Mouse (Mus musculus): ENCODE results near the gene Rasal2. TPM values are rescaled to one million over a fixed set of nuclear protein-coding genes. Genes with fewer than 3 reads are reported as not detected.

Rasal2 gene
- polyA plus RNA-seq, 1 experiment from 2014 or later, result 15.3 TPM

DNA sequence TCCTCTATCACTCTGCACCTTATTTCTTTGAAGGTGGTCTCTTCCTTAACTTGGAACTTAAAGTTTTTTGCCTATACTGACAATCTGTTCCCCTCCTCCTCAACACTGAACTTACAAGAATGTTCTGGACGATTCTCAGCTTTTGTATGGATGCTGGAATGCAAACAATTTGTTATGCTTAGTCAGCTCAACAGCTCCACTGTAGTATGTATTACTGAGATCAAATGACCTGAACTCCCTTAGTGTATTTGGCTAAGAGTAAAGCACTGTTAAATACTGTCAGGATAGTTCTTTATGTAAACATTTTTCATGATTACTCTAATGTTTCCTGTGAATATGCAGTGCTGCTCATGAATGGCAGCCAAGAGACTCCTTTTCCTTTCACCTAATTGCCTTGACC, 203.6 kb downstream of the Rasal2 start:
- Histone ChIP-seq H3K36me3 (ENCODE audit: insufficient read depth, low read length) (no peaks in the 10 kb centered on the region), H3K27ac (ENCODE audit: low read length) (no peak overlapping the region), H3K4me1 (ENCODE audit: insufficient read depth, low read depth, low read length) (peaks cover 7% of the 10 kb centered on the region; the same call in 1 of the 2 replicates), H3K9ac (replicated peaks; ENCODE audit: low read depth) (no peak overlapping the region), H3K27me3 (replicated peaks; ENCODE audit: insufficient read depth, low read length) (no peaks in the 10 kb centered on the region), H3K4me2 (replicated peaks; ENCODE audit: low read depth, low read length) (no peak overlapping the region), H3K4me3 (ENCODE audit: low read depth, low read length) (no peak overlapping the region), H3K9me3 (ENCODE audit: low read length) (peaks cover 3% of the 10 kb centered on the region; the same call in 1 of the 2 replicates)
- TF ChIP-seq CTCF (IDR thresholded peaks at IDR 0.05) (no peak), EP300 (IDR thresholded peaks at IDR 0.05) (no peak)
- DNase-seq (ENCODE audit: low spot score), result peak; percentile 32
- ATAC-seq, result no peak
- 0% methylated on average over 1 of the region's 1 CpGs for WGBS

DNA sequence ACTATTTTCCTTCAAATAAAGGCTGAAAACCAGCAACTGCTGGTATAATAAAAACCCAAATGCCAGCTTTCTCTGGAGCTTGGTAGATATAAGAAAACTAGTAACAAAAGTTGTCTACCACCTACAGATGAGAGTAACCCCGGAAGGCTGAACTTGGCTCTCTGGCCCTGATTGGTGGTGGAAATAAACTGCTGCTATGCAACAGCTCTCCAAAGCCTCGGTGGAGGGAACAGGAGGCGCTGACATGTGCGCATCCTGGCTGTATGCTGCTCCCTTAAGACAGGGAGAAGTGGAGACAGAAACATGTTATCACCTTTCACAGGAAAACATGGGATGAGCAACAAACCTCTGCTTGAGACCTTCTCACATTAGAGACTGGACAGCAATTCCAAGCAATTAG, 206.7 kb downstream of the Rasal2 start:
- Histone ChIP-seq H3K9ac (replicated peaks; ENCODE audit: low read depth) (no peak overlapping the region), H3K4me3 (ENCODE audit: low read depth, low read length) (no peak overlapping the region), H3K4me1 (ENCODE audit: insufficient read depth, low read depth, low read length) (peaks cover 7% of the 10 kb centered on the region; the same call in 1 of the 2 replicates), H3K4me2 (replicated peaks; ENCODE audit: low read depth, low read length) (no peak overlapping the region), H3K36me3 (ENCODE audit: insufficient read depth, low read length) (no peaks in the 10 kb centered on the region), H3K27me3 (replicated peaks; ENCODE audit: insufficient read depth, low read length) (no peaks in the 10 kb centered on the region), H3K9me3 (ENCODE audit: low read length) (no peaks in the 10 kb centered on the region), H3K27ac (ENCODE audit: low read length) (no peak overlapping the region)
- DNase-seq (ENCODE audit: low spot score) (no peak), ATAC-seq (no peak)
- no peak for TF ChIP-seq CTCF (IDR thresholded peaks at IDR 0.05)
- TF ChIP-seq EP300 (IDR thresholded peaks at IDR 0.05), result no peak
- WGBS, result 63% methylated on average over 4 of the region's 4 CpGs

DNA sequence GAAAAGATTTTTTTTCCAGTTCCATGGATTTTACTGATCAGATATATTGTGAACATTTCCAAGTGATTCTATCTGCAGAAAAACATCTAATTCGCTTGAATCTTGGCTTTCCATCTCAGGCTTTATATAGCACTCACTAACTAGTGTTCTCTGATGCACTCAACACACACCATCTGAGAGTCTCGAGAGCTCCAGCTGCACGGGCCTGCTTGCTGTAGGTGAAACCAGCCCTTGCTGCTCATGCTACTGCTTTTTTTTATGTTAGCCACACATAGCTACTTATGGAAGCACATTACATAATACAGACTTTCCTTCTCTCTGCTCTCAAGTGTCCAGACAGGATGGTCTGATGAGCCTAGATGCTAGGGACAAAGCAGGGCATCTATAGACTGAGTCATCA, 229.4 kb downstream of the Rasal2 start:
- ATAC-seq (no peak), DNase-seq (ENCODE audit: low spot score) (no peak)
- H3K9me3 ChIP-seq (ENCODE audit: low read length), result no peaks in the 10 kb centered on the region
- H3K4me2 ChIP-seq (replicated peaks; ENCODE audit: low read depth, low read length), result no peak overlapping the region
- TF ChIP-seq EP300 (IDR thresholded peaks at IDR 0.05) (no peak), CTCF (IDR thresholded peaks at IDR 0.05) (no peak)
- no peaks in the 10 kb centered on the region for H3K4me1 ChIP-seq (ENCODE audit: insufficient read depth, low read depth, low read length)
- H3K4me3 ChIP-seq (ENCODE audit: low read depth, low read length), result no peak overlapping the region
- no peaks in the 10 kb centered on the region for H3K27me3 ChIP-seq (replicated peaks; ENCODE audit: insufficient read depth, low read length)
- no peak overlapping the region for H3K9ac ChIP-seq (replicated peaks; ENCODE audit: low read depth)
- no peak overlapping the region for H3K27ac ChIP-seq (ENCODE audit: low read length)
- 46% methylated on average over 3 of the region's 3 CpGs for WGBS
- H3K36me3 ChIP-seq (ENCODE audit: insufficient read depth, low read length), result no peaks in the 10 kb centered on the region

DNA sequence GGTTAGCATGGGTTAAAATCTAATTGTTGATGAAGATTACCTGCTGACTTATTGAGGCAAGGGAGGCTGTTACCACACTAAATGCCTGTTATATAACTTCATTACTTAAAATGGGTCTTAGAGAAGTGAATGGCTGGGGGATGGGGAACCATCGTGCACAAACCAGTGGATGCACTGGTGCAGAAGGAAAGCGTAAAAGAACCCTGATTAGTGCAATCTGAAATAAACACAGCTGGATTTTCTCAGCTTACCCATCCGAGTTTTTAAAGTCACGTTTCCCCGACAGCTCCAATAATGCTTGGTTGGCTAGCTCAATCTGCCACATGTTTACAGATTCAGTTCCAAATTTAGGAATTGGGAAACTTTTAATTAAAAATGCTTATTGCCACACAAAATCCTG, 230.0 kb downstream of the Rasal2 start:
- H3K36me3 ChIP-seq (ENCODE audit: insufficient read depth, low read length), result no peaks in the 10 kb centered on the region
- ATAC-seq (no peak), DNase-seq (ENCODE audit: low spot score) (peak; percentile 44)
- H3K27ac ChIP-seq (ENCODE audit: low read length), result no peak overlapping the region
- no peaks in the 10 kb centered on the region for H3K4me1 ChIP-seq (ENCODE audit: insufficient read depth, low read depth, low read length)
- TF ChIP-seq CTCF (IDR thresholded peaks at IDR 0.05), result no peak
- TF ChIP-seq EP300 (IDR thresholded peaks at IDR 0.05), result no peak
- H3K9me3 ChIP-seq (ENCODE audit: low read length), result no peaks in the 10 kb centered on the region
- 64% methylated on average over 5 of the region's 5 CpGs for WGBS
- no peak overlapping the region for H3K4me2 ChIP-seq (replicated peaks; ENCODE audit: low read depth, low read length)
- H3K4me3 ChIP-seq (ENCODE audit: low read depth, low read length), result no peak overlapping the region
- no peak overlapping the region for H3K9ac ChIP-seq (replicated peaks; ENCODE audit: low read depth)
- no peaks in the 10 kb centered on the region for H3K27me3 ChIP-seq (replicated peaks; ENCODE audit: insufficient read depth, low read length)

DNA sequence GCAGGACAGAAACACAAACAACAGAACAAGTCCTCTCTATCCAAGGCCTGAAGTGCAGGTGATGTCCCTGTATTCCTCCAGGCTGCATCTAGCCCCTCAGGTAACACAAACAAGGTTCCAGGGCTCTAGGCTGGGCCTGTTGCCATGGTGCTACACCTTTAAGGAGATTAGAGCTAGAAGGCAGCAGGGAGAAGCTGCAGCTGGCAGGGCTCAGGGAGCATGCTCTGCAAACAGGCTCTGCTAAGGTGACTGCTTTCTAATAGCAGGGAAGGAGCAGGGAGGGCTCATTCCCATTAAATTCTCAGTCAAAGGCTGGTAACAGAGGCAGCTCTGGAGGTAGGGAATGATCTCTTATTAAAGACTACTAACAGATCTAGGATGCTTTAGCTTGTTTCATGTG, 231.3 kb downstream of the Rasal2 start:
- Histone ChIP-seq H3K9me3 (ENCODE audit: low read length) (no peaks in the 10 kb centered on the region), H3K27ac (ENCODE audit: low read length) (no peak overlapping the region), H3K4me2 (replicated peaks; ENCODE audit: low read depth, low read length) (no peak overlapping the region), H3K9ac (replicated peaks; ENCODE audit: low read depth) (no peak overlapping the region), H3K4me1 (ENCODE audit: insufficient read depth, low read depth, low read length) (no peaks in the 10 kb centered on the region), H3K27me3 (replicated peaks; ENCODE audit: insufficient read depth, low read length) (no peaks in the 10 kb centered on the region), H3K4me3 (ENCODE audit: low read depth, low read length) (no peak overlapping the region), H3K36me3 (ENCODE audit: insufficient read depth, low read length) (no peaks in the 10 kb centered on the region)
- ATAC-seq (no peak), DNase-seq (ENCODE audit: low spot score) (no peak)
- TF ChIP-seq CTCF (IDR thresholded peaks at IDR 0.05) (no peak), EP300 (IDR thresholded peaks at IDR 0.05) (no peak)

DNA sequence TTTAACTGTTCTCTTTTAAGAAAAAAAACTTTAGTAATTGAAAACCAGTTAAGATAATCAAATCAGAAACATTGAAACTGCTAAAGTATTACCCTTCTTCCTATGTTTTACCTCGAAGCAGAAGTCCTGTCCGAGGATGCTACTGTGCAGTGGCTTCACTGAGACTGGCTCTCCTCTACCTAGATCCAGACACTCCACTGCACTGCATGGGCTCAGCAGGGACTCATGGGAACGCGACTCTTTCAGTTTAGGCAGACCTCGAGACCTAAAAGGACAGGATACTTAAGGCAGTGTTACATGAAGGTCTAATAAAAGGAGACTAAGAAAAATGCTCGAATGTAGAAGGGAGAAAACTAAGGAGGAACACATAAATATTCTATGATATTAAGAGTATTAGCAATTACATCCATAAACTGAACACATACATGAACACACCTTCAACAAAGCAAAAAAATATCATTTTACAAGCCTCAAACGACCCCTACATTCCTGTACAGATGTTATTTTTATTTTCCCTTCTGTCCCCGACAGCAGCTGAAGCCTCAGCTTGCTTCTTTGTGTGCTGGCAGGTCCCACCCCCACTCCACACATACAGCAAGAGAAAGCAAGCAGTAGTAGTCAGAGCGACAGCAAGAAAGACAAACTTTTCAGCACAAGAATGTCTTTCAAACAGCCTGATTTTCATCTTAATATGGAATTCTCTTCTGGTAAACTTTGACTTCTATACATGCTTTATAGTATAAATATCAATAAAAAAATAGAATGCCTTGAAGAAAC, 233.2 kb downstream of the Rasal2 start:
- Histone ChIP-seq H3K4me1 (ENCODE audit: insufficient read depth, low read depth, low read length) (no peaks in the 10 kb centered on the region), H3K4me3 (ENCODE audit: low read depth, low read length) (no peak overlapping the region), H3K9ac (replicated peaks; ENCODE audit: low read depth) (no peak overlapping the region), H3K36me3 (ENCODE audit: insufficient read depth, low read length) (no peaks in the 10 kb centered on the region), H3K4me2 (replicated peaks; ENCODE audit: low read depth, low read length) (no peak overlapping the region), H3K27me3 (replicated peaks; ENCODE audit: insufficient read depth, low read length) (no peaks in the 10 kb centered on the region), H3K9me3 (ENCODE audit: low read length) (no peaks in the 10 kb centered on the region), H3K27ac (ENCODE audit: low read length) (no peak overlapping the region)
- DNase-seq (ENCODE audit: low spot score), result no peak
- 51% methylated on average over 9 of the region's 9 CpGs for WGBS
- TF ChIP-seq EP300 (IDR thresholded peaks at IDR 0.05) (no peak), CTCF (IDR thresholded peaks at IDR 0.05) (no peak)
- ATAC-seq, result no peak
